Mouse (Mus musculus) adrenal gland, adult 8-10 months (tissue): ENCODE data around the gene Gpsm1. TPM values are rescaled to one million over a fixed set of nuclear protein-coding genes. Genes with fewer than 3 reads are reported as not detected.

ENCODE experiments used
- DNase-seq: peaks from one replicate; pipeline ENCODE4 v3.0.0; 2022
- total RNA-seq, 4 experiments: library from RNA; stranded (reverse); gene quantifications; 2 replicates each; pipeline ENCODE4 v1.2.4; 2022

The Gpsm1 gene
- total RNA-seq, 4 experiments from 2014 or later: 10.7 to 41.6 (median 24.6) TPM

GRCm38 (mm10) chr2:26341510-26341981 lies 26.2 kb downstream of the Gpsm1 start:
- no peak for DNase-seq

- DNase-seq: no peak
These were observed 26.7 kb downstream of the Gpsm1 start for GRCm38 (mm10) chr2:26342044-26342443.

- no peak for DNase-seq
These were observed 27.5 kb downstream of the Gpsm1 start for GRCm38 (mm10) chr2:26342609-26343490.

- DNase-seq: no peak
These were observed 32.9 kb downstream of the Gpsm1 start for GRCm38 (mm10) chr2:26348241-26348640.

- DNase-seq: peak; percentile 89
These were observed 36.3 kb downstream of the Gpsm1 start, which contains the start of gene Dnlz for GRCm38 (mm10) chr2:26351358-26352290. Gene Dnlz, minus strand, starts transcription at chr2:26352110.

- DNase-seq: no peak
These were observed 37.1 kb downstream of the Gpsm1 start for GRCm38 (mm10) chr2:26352291-26352910.

- DNase-seq: no peak
These were observed 38.0 kb downstream of the Gpsm1 start for GRCm38 (mm10) chr2:26353066-26353980.

GRCm38 (mm10) chr2:26354401-26354800 lies 39.1 kb downstream of the Gpsm1 start:
- DNase-seq: no peak

- DNase-seq: no peak
These were observed 40.9 kb downstream of the Gpsm1 start for GRCm38 (mm10) chr2:26356231-26356630.

GRCm38 (mm10) chr2:26356678-26357077 lies 41.4 kb downstream of the Gpsm1 start:
- no peak for DNase-seq

- no peak for DNase-seq
These were observed 42.2 kb downstream of the Gpsm1 start for GRCm38 (mm10) chr2:26357484-26357883.

- no peak for DNase-seq
These were observed 43.5 kb downstream of the Gpsm1 start for GRCm38 (mm10) chr2:26358667-26359320.

- no peak for DNase-seq
These were observed 44.7 kb downstream of the Gpsm1 start for GRCm38 (mm10) chr2:26359983-26360382.

- no peak for DNase-seq
These were observed 45.5 kb downstream of the Gpsm1 start, which contains the start of gene Card9 for GRCm38 (mm10) chr2:26360772-26361171. Gene Card9, minus strand, starts transcription at chr2:26360918.

GRCm38 (mm10) chr2:26362991-26363390 lies 47.7 kb downstream of the Gpsm1 start:
- DNase-seq: no peak

- DNase-seq: no peak
These were observed 48.2 kb downstream of the Gpsm1 start for GRCm38 (mm10) chr2:26363481-26363880.

- no peak for DNase-seq
These were observed 49.6 kb downstream of the Gpsm1 start for GRCm38 (mm10) chr2:26364738-26365465.

GRCm38 (mm10) chr2:26367911-26368310 lies 52.6 kb downstream of the Gpsm1 start:
- DNase-seq: no peak

GRCm38 (mm10) chr2:26368572-26368971 lies 53.3 kb downstream of the Gpsm1 start:
- DNase-seq: no peak

- DNase-seq: no peak
These were observed 57.1 kb downstream of the Gpsm1 start for GRCm38 (mm10) chr2:26372396-26372795.
